Mouse (Mus musculus): Measurements from ENCODE around the gene Foxs1. TPM values are rescaled to one million over a fixed set of nuclear protein-coding genes. Genes with fewer than 3 reads are reported as not detected.

The Foxs1 gene
- total and polyA plus RNA-seq, 3 experiments = 1.7 to 10.5 (median 3.5) TPM

GRCm38 (mm10) chr2:152944013-152944412 lies 11.0 kb upstream of the Foxs1 start:
- peaks cover 4% of the 10 kb centered on the region; the same call in 1 of the 2 replicates for H3K27me3 ChIP-seq (ENCODE audit: control insufficient read depth, insufficient read depth, low read length)
- H3K4me1 ChIP-seq (ENCODE audit: control insufficient read depth, insufficient read depth, low read length) = no peaks in the 10 kb centered on the region
- no peak overlapping the region for H3K9ac ChIP-seq (ENCODE audit: low read depth, low read length)
- TF ChIP-seq CTCF (IDR thresholded peaks at IDR 0.05) (no peak), EP300 (IDR thresholded peaks at IDR 0.05; ENCODE audit: insufficient read depth, low read depth, low read length) (no peak), POLR2A (IDR thresholded peaks at IDR 0.05; ENCODE audit: insufficient read depth, low read depth, low read length) (no peak)
- H3K36me3 ChIP-seq (ENCODE audit: control insufficient read depth, insufficient read depth, low read length) = no peaks in the 10 kb centered on the region
- 38% methylated on average over 9 of the region's 9 CpGs for WGBS
- H3K79me2 ChIP-seq (replicated peaks; ENCODE audit: control insufficient read depth, insufficient read depth, low read length) = no peaks in the 10 kb centered on the region
- H3K4me3 ChIP-seq = no peak overlapping the region
- no peak for DNase-seq
- intact Hi-C loops (cut with DNase I) = loop anchor here (5.0 kb wide), 1 partner anchor 37 kb away; no protein-coding TSS in a partner anchor
- no peak overlapping the region for H3K27ac ChIP-seq

GRCm38 (mm10) chr2:152943568-152943967 lies 10.6 kb upstream of the Foxs1 start:
- Histone ChIP-seq H3K9ac (ENCODE audit: low read depth, low read length) (no peak overlapping the region), H3K4me3 (no peak overlapping the region), H3K36me3 (ENCODE audit: control insufficient read depth, insufficient read depth, low read length) (no peaks in the 10 kb centered on the region), H3K4me1 (ENCODE audit: control insufficient read depth, insufficient read depth, low read length) (no peaks in the 10 kb centered on the region), H3K27me3 (ENCODE audit: control insufficient read depth, insufficient read depth, low read length) (peaks cover 4% of the 10 kb centered on the region; the same call in 1 of the 2 replicates), H3K79me2 (replicated peaks; ENCODE audit: control insufficient read depth, insufficient read depth, low read length) (no peaks in the 10 kb centered on the region), H3K27ac (no peak overlapping the region)
- intact Hi-C loops (cut with DNase I) = loop anchor here (5.0 kb wide), 1 partner anchor 36 kb away; no protein-coding TSS in a partner anchor
- DNase-seq = no peak
- TF ChIP-seq EP300 (IDR thresholded peaks at IDR 0.05; ENCODE audit: insufficient read depth, low read depth, low read length) (no peak), CTCF (IDR thresholded peaks at IDR 0.05) (no peak), POLR2A (IDR thresholded peaks at IDR 0.05; ENCODE audit: insufficient read depth, low read depth, low read length) (no peak)
- WGBS = 11% methylated on average over 8 of the region's 8 CpGs

- 2% methylated on average over 63 of the region's 65 CpGs for WGBS
- no peak for TF ChIP-seq POLR2A (IDR thresholded peaks at IDR 0.05; ENCODE audit: insufficient read depth, low read depth, low read length)
- TF ChIP-seq EP300 (IDR thresholded peaks at IDR 0.05; ENCODE audit: insufficient read depth, low read depth, low read length) = no peak
- TF ChIP-seq CTCF (IDR thresholded peaks at IDR 0.05) = no peak
- intact Hi-C loops (cut with DNase I) = loop anchor here (5.0 kb wide), 1 partner anchor 36 kb away; no protein-coding TSS in a partner anchor
- H3K36me3 ChIP-seq (ENCODE audit: control insufficient read depth, insufficient read depth, low read length) = no peaks in the 10 kb centered on the region
- H3K9ac ChIP-seq (ENCODE audit: low read depth, low read length) = no peak overlapping the region
- H3K4me3 ChIP-seq = peak overlapping the region; percentile 28
- H3K4me1 ChIP-seq (ENCODE audit: control insufficient read depth, insufficient read depth, low read length) = no peaks in the 10 kb centered on the region
- H3K27ac ChIP-seq = no peak overlapping the region
- no peaks in the 10 kb centered on the region for H3K79me2 ChIP-seq (replicated peaks; ENCODE audit: control insufficient read depth, insufficient read depth, low read length)
- DNase-seq = no peak
- peaks cover 4% of the 10 kb centered on the region; the same call in 1 of the 2 replicates for H3K27me3 ChIP-seq (ENCODE audit: control insufficient read depth, insufficient read depth, low read length)
Observed at GRCm38 (mm10) chr2:152942898-152943515, 10.0 kb upstream of the Foxs1 start.

GRCm38 (mm10) chr2:152941776-152942175 lies 8.8 kb upstream of the Foxs1 start:
- no peak overlapping the region for H3K9ac ChIP-seq (ENCODE audit: low read depth, low read length)
- H3K27ac ChIP-seq = no peak overlapping the region
- no peaks in the 10 kb centered on the region for H3K4me1 ChIP-seq (ENCODE audit: control insufficient read depth, insufficient read depth, low read length)
- no peak for TF ChIP-seq CTCF (IDR thresholded peaks at IDR 0.05)
- no peak for TF ChIP-seq POLR2A (IDR thresholded peaks at IDR 0.05; ENCODE audit: insufficient read depth, low read depth, low read length)
- DNase-seq = no peak
- WGBS = 23% methylated on average over 7 of the region's 7 CpGs
- intact Hi-C loops (cut with DNase I) = loop anchor here (5.0 kb wide), 1 partner anchor 34 kb away; no protein-coding TSS in a partner anchor
- no peak overlapping the region for H3K4me3 ChIP-seq
- H3K27me3 ChIP-seq (ENCODE audit: control insufficient read depth, insufficient read depth, low read length) = peaks cover 4% of the 10 kb centered on the region; the same call in 1 of the 2 replicates
- H3K79me2 ChIP-seq (replicated peaks; ENCODE audit: control insufficient read depth, insufficient read depth, low read length) = no peaks in the 10 kb centered on the region
- H3K36me3 ChIP-seq (ENCODE audit: control insufficient read depth, insufficient read depth, low read length) = no peaks in the 10 kb centered on the region

GRCm38 (mm10) chr2:152941106-152941505 lies 8.1 kb upstream of the Foxs1 start:
- H3K4me3 ChIP-seq = no peak overlapping the region
- H3K9ac ChIP-seq (ENCODE audit: low read depth, low read length) = no peak overlapping the region
- TF ChIP-seq EP300 (IDR thresholded peaks at IDR 0.05; ENCODE audit: insufficient read depth, low read depth, low read length) (no peak), POLR2A (IDR thresholded peaks at IDR 0.05; ENCODE audit: insufficient read depth, low read depth, low read length) (no peak), CTCF (IDR thresholded peaks at IDR 0.05) (no peak)
- intact Hi-C loops (cut with DNase I) = loop anchor here (5.0 kb wide), 1 partner anchor 34 kb away; no protein-coding TSS in a partner anchor
- H3K36me3 ChIP-seq (ENCODE audit: control insufficient read depth, insufficient read depth, low read length) = no peaks in the 10 kb centered on the region
- no peaks in the 10 kb centered on the region for H3K79me2 ChIP-seq (replicated peaks; ENCODE audit: control insufficient read depth, insufficient read depth, low read length)
- WGBS = 70% methylated on average over 6 of the region's 6 CpGs
- DNase-seq = no peak
- H3K4me1 ChIP-seq (ENCODE audit: control insufficient read depth, insufficient read depth, low read length) = no peaks in the 10 kb centered on the region
- peaks cover 4% of the 10 kb centered on the region; the same call in 1 of the 2 replicates for H3K27me3 ChIP-seq (ENCODE audit: control insufficient read depth, insufficient read depth, low read length)
- H3K27ac ChIP-seq = no peak overlapping the region

- intact Hi-C loops (cut with DNase I) = loop anchor here (5.0 kb wide), 1 partner anchor 33 kb away; no protein-coding TSS in a partner anchor
- 8% methylated on average over 4 of the region's 4 CpGs for WGBS
Observed at GRCm38 (mm10) chr2:152939846-152940245, 6.8 kb upstream of the Foxs1 start.

More at GRCm38 (mm10) chr2:152939846-152940245, 6.8 kb upstream of the Foxs1 start:
- H3K4me3 ChIP-seq = no peak overlapping the region
- peak in 1 of 2 experiments; percentile 63 for DNase-seq
- H3K27ac ChIP-seq = no peak overlapping the region
- no peaks in the 10 kb centered on the region for H3K36me3 ChIP-seq (ENCODE audit: control insufficient read depth, insufficient read depth, low read length)
- no peaks in the 10 kb centered on the region for H3K79me2 ChIP-seq (replicated peaks; ENCODE audit: control insufficient read depth, insufficient read depth, low read length)
- no peaks in the 10 kb centered on the region for H3K4me1 ChIP-seq (ENCODE audit: control insufficient read depth, insufficient read depth, low read length)
- TF ChIP-seq POLR2A (IDR thresholded peaks at IDR 0.05; ENCODE audit: insufficient read depth, low read depth, low read length) (no peak), EP300 (IDR thresholded peaks at IDR 0.05; ENCODE audit: insufficient read depth, low read depth, low read length) (no peak), CTCF (IDR thresholded peaks at IDR 0.05) (peak; percentile 80)
- peaks cover 4% of the 10 kb centered on the region; the same call in 1 of the 2 replicates for H3K27me3 ChIP-seq (ENCODE audit: control insufficient read depth, insufficient read depth, low read length)
- no peak overlapping the region for H3K9ac ChIP-seq (ENCODE audit: low read depth, low read length)
